Mouse (Mus musculus) MEL (cell line): ENCODE results near the gene AW822073. TPM values are rescaled to one million over a fixed set of nuclear protein-coding genes. Genes with fewer than 3 reads are reported as not detected.
A peak's percentile ranks its signal among the peaks of the same experiment; 100 is the strongest.
"Not testable (repeated sequence)": the region's sequence is repeated elsewhere in the genome, so short reads cannot be mapped to it uniquely, and the experiment has no call there.

Experiments used
- DNase-seq: peaks from one replicate; pipeline ENCODE4 v3.0.0; 2011; ENCODE audit warnings: low read depth, low spot score
- H3K27ac ChIP-seq: 2 replicates; pipeline ENCODE4 v1.5.1; 2012; ENCODE audit warnings: low read depth, mild to moderate bottlenecking, control low read depth, low read length, moderate library complexity; ENCODE audit not compliant: control insufficient read depth
- H3K27me3 ChIP-seq, 2 experiments: fragments of 150-350 bp in 1 of 2; sonication (generic) in 1 of 2; 2 replicates each; pipeline ENCODE4 v1.6.1; 2012; ENCODE audit warnings: low read length in 2 of 2, mild to moderate bottlenecking in 2 of 2, improper control_type of control experiment in 1 of 2, moderate library complexity in 1 of 2; ENCODE audit not compliant: insufficient read depth in 2 of 2, control insufficient read depth in 1 of 2
- H3K36me3 ChIP-seq, 2 experiments: 2 replicates each; pipeline ENCODE4 v1.6.1; 2012 to 2014; ENCODE audit warnings: low read length in 2 of 2, improper control_type of control experiment in 1 of 2, inconsistent platforms in 1 of 2, mild to moderate bottlenecking in 1 of 2; ENCODE audit not compliant: insufficient read depth in 2 of 2, control insufficient read depth in 1 of 2
- H3K4me1 ChIP-seq, 2 experiments: fragments of 150-350 bp in 1 of 2; sonication (generic) in 1 of 2; 2 replicates each; pipeline ENCODE4 v1.6.1; 2012; ENCODE audit warnings: low read length in 2 of 2, improper control_type of control experiment in 1 of 2, mild to moderate bottlenecking in 1 of 2; ENCODE audit not compliant: insufficient read depth in 2 of 2, control insufficient read depth in 1 of 2
- H3K4me3 ChIP-seq, 2 experiments: fragments of 150-350 bp in 1 of 2; sonication (generic) in 1 of 2; 2 replicates each; pipeline ENCODE4 v1.5.1; 2012; ENCODE audit warnings: low read depth in 2 of 2, low read length in 2 of 2, mild to moderate bottlenecking in 2 of 2, moderate library complexity in 2 of 2, control low read depth in 1 of 2, improper control_type of control experiment in 1 of 2; ENCODE audit not compliant: control insufficient read depth in 1 of 2, insufficient read depth in 1 of 2
- H3K79me2 ChIP-seq: 2 replicates; pipeline ENCODE4 v1.6.1; 2012; ENCODE audit warnings: mild to moderate bottlenecking, low read length, moderate library complexity; ENCODE audit not compliant: control insufficient read depth, poor library complexity, insufficient read depth
- H3K9ac ChIP-seq: 2 replicates; pipeline ENCODE4 v1.6.1; 2012; ENCODE audit warnings: low read depth, mild to moderate bottlenecking, control low read depth, low read length, moderate library complexity; ENCODE audit not compliant: control insufficient read depth, poor library complexity, severe bottlenecking
- H3K9me3 ChIP-seq: fragments of 150-350 bp; sonication (generic); replicated peaks from 2 replicates; pipeline ENCODE4 v1.6.1; 2012; ENCODE audit warnings: mild to moderate bottlenecking, low read length, improper control_type of control experiment, moderate library complexity; ENCODE audit not compliant: insufficient read depth
- ETS1 ChIP-seq: IDR thresholded peaks from 2 replicates; pipeline ENCODE4 v1.6.1; 2012; ENCODE audit warnings: low read depth, mild to moderate bottlenecking, inconsistent platforms, low read length, improper control_type of control experiment, moderate library complexity
- POLR2A ChIP-seq, 2 experiments: IDR thresholded peaks; 2 replicates each; pipeline ENCODE4 v1.6.1; 2011 to 2012; ENCODE audit warnings: low read length in 2 of 2, mild to moderate bottlenecking in 2 of 2, control low read depth in 1 of 2, improper control_type of control experiment in 1 of 2, low read depth in 1 of 2, moderate library complexity in 1 of 2; ENCODE audit not compliant: control insufficient read depth in 1 of 2, insufficient read depth in 1 of 2, poor library complexity in 1 of 2
- POLR2AphosphoS2 ChIP-seq: IDR thresholded peaks from 2 replicates; pipeline ENCODE4 v1.6.1; 2011; ENCODE audit warnings: low read length, improper control_type of control experiment
- SMC3 ChIP-seq: IDR thresholded peaks from 2 replicates; pipeline ENCODE4 v1.6.1; 2011; ENCODE audit warnings: low read depth, low read length, improper control_type of control experiment
- polyA plus RNA-seq, 2 experiments: library from polyadenylated mRNA; stranded (reverse) in 1 of 2; unstranded in 1 of 2; fragments of >175 nt in 1 of 2; fragments of >200 nt in 1 of 2; gene quantifications; 2 replicates each; pipeline versions ENCODE4 v1.2.1 to v1.2.4; 2012; ENCODE audit warnings: low replicate concordance in 2 of 2, low read depth in 1 of 2; ENCODE audit not compliant: insufficient read length in 2 of 2, insufficient read depth in 1 of 2, missing spikeins in 1 of 2
- total RNA-seq: library from RNA; depleted of rRNA; stranded (reverse); fragments of 300-350 nt; gene quantifications from 2 replicates; pipeline ENCODE4 v1.2.3, GENCODE M21; 2012

The AW822073 gene
- total and polyA plus RNA-seq, 3 experiments, result not detected

- not testable (repeated sequence) for H3K27me3 ChIP-seq, H3K4me3 ChIP-seq, H3K36me3 ChIP-seq, H3K9me3 ChIP-seq, H3K4me1 ChIP-seq, H3K79me2 ChIP-seq, H3K9ac ChIP-seq, H3K27ac ChIP-seq
- 0 out of 4 replicates have a peak, but pooled peaks of 1 of the 2 experiments have one; percentile 35 for TF ChIP-seq POLR2A (IDR thresholded peaks at IDR 0.05; ENCODE audit: control insufficient read depth in 1 of 2, insufficient read depth in 1 of 2, low read depth in 1 of 2, low read length in 2 of 2, poor library complexity in 1 of 2)
- DNase-seq, result peak; percentile 16
Measured at GRCm38 (mm10) chr10:58223972-58224805, 541 bp downstream of the AW822073 start.

- not testable (repeated sequence) for H3K4me3 ChIP-seq, H3K9ac ChIP-seq, H3K36me3 ChIP-seq, H3K4me1 ChIP-seq, H3K79me2 ChIP-seq, DNase-seq, H3K9me3 ChIP-seq, H3K27ac ChIP-seq, H3K27me3 ChIP-seq
Measured at GRCm38 (mm10) chr10:58223161-58223560, 1.6 kb downstream of the AW822073 start.

DNA sequence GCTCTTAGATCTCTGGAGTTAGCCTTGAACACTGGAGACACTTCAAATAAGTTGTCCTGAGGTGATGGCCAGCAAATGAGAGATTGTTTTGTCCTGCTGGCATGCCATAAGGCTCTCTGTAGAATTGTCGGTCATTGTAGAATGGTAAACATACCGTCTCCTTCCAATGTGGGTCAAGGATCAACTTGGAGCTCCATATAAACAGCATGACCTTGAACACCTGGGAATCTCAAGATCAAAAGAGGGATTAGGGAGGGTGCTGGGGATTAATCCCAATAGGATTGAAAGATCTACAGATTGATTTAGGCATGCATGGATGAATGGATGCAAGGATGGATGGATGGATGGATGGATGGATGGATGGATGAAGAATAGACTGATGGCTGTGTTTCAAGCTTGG is 3.2 kb downstream of the AW822073 start:
- H3K27me3 ChIP-seq, H3K36me3 ChIP-seq, H3K4me1 ChIP-seq, H3K4me3 ChIP-seq, H3K9me3 ChIP-seq, H3K27ac ChIP-seq, H3K9ac ChIP-seq, H3K79me2 ChIP-seq, DNase-seq: not testable (repeated sequence)

DNA sequence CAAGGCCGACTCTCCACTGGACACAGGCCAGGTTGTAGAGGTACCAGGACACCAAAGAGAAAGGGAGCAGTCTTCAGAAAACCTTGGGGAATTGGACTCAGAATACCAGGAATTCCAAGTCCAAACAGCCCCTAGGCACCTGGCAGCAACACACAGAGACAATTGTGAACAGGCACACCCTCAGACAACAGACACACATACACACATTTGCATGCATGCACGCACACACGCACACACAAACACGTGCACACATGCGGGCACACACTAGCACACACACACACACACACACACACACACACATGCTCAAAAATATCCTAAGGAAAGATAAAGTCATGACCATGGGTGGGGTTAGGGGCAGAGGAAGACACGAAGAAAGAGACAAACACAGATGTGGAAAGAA is 4.0 kb downstream of the AW822073 start:
- no peak for DNase-seq
- TF ChIP-seq POLR2AphosphoS2, result no peak
- no peak for TF ChIP-seq SMC3
- no peak for TF ChIP-seq ETS1
- Histone ChIP-seq H3K27me3 (no peaks in the 10 kb centered on the region), H3K4me3 (no peak overlapping the region), H3K9ac (no peak overlapping the region), H3K27ac (no peak overlapping the region), H3K4me1 (no peaks in the 10 kb centered on the region), H3K79me2 (no peaks in the 10 kb centered on the region), H3K9me3 (no peaks in the 10 kb centered on the region), H3K36me3 (no peaks in the 10 kb centered on the region)
